Mouse (Mus musculus): ENCODE results near the gene Olfr1387.
"Not testable (repeated sequence)": the region's sequence is repeated elsewhere in the genome, so short reads cannot be mapped to it uniquely, and the experiment has no call there.

Olfr1387 gene

GRCm38 (mm10) chr11:49455043-49455442 lies at the start of gene Olfr1387:
Gene Olfr1387 (plus strand): TSS chr11:49455343.
- no peak for DNase-seq (ENCODE audit: low spot score in 2 of 2)

GRCm38 (mm10) chr11:49406784-49407183 lies 48.4 kb upstream of the Olfr1387 start:
- no peak for DNase-seq (ENCODE audit: low spot score in 2 of 2)

- DNase-seq (ENCODE audit: low spot score in 2 of 2), result no peak
These were observed 44.6 kb upstream of the Olfr1387 start for GRCm38 (mm10) chr11:49410540-49410939.

- no peak for DNase-seq (ENCODE audit: low spot score in 2 of 2)
These were observed 32.4 kb upstream of the Olfr1387 start, which contains the start of gene Olfr1389 for GRCm38 (mm10) chr11:49422767-49423166. Gene Olfr1389 (plus strand): TSS chr11:49423067.

GRCm38 (mm10) chr11:49425257-49425927 lies 29.8 kb upstream of the Olfr1387 start:
- DNase-seq (ENCODE audit: low spot score in 2 of 2), result no peak

- no peak for DNase-seq (ENCODE audit: low spot score in 2 of 2)
These were observed 25.5 kb upstream of the Olfr1387 start for GRCm38 (mm10) chr11:49429641-49430040.

- DNase-seq (ENCODE audit: low spot score in 2 of 2), result no peak
These were observed 18.7 kb upstream of the Olfr1387 start, which contains the start of gene Olfr1388 for GRCm38 (mm10) chr11:49436411-49436810. Gene Olfr1388 (plus strand): TSS chr11:49436624.

- DNase-seq (ENCODE audit: low spot score in 2 of 2), result not testable (repeated sequence)
These were observed 9.6 kb downstream of the Olfr1387 start, which contains the start of gene Olfr1386 for GRCm38 (mm10) chr11:49464746-49465145. Gene Olfr1386 (plus strand): TSS chr11:49465046.

GRCm38 (mm10) chr11:49485973-49486372 lies 30.8 kb downstream of the Olfr1387 start:
- DNase-seq (ENCODE audit: low spot score in 2 of 2), result no peak

GRCm38 (mm10) chr11:49488770-49489169 lies 33.6 kb downstream of the Olfr1387 start, which contains the start of gene Olfr1385:
Gene Olfr1385 (plus strand): TSS chr11:49489070.
- DNase-seq (ENCODE audit: low spot score in 2 of 2), result not testable (repeated sequence)
